Mouse (Mus musculus) lung, postnatal 10 days (tissue): ENCODE measurements around the gene Olfr1513.
"Not testable (repeated sequence)": the region's sequence is repeated elsewhere in the genome, so short reads cannot be mapped to it uniquely, and the experiment has no call there.

Source experiments
- DNase-seq: peaks from one replicate; pipeline ENCODE4 v3.0.0; 2021

Gene Olfr1513

GRCm38 (mm10) chr14:52310343-52310742 is 45.9 kb downstream of the Olfr1513 start:
- not testable (repeated sequence) for DNase-seq

DNA sequence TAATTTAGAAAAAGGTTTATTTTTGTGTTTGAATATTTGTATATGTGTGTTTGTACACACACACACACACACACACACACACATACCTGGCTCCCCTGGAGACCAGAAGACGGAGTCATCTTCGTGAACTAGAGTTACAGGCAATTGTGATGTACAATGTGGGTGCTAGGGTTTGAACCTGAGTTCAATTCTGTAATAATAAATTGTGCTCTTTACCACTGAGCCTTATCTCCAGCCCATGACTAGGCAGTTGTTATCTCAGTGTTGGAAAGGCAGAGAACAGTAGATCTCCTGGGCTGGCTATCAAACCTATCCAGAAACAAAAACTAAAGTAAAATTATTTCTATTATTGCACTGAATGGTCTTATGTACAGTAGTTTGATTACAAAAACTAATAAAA is 50.1 kb downstream of the Olfr1513 start:
- no peak for DNase-seq

GRCm38 (mm10) chr14:52304644-52305271 is 51.5 kb downstream of the Olfr1513 start, which contains the start of gene Mettl3:
TSS of gene Mettl3 (minus strand) at chr14:52305128.
- DNase-seq = peak; percentile 96

DNA sequence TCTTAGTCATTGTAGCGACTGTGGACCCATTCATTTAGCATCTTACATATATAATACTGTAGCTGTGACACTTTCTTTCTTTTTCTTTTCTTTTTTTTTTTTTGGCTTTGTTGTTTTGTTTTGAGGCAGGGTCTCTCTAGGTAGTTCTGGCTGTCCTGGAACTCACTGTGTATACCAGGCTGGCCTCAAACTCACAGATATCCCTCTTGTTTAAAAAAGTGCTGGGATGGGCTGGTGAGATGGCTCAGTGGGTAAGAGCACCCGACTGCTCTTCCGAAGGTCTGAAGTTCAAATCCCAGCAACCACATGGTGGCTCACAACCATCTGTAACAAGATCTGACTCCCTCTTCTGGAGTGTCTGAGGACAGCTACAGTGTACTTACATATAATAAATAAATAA is 52.7 kb downstream of the Olfr1513 start:
- not testable (repeated sequence) for DNase-seq
